Mouse (Mus musculus) CH12.LX (cell line): ENCODE measurements at regions not wholly inside any gene's neighbourhood (a gene's known extent, or its start where the extent isn't known, plus 50 kb on each side); places are given as distances from the start of the nearest gene placed in this dataset.

Experiments
- CTCF ChIP-seq, 2 experiments: IDR thresholded peaks in 1 of 2; conservative IDR thresholded peaks in 1 of 2; 2 replicates each; pipeline ENCODE4 v1.5.1; 2011 to 2012; ENCODE audit warnings: low read depth in 2 of 2, low read length in 2 of 2, improper control_type of control experiment in 1 of 2, inconsistent platforms in 1 of 2, mild to moderate bottlenecking in 1 of 2, moderate library complexity in 1 of 2
- EP300 ChIP-seq: IDR thresholded peaks from 2 replicates; pipeline ENCODE4 v1.6.1; 2011; ENCODE audit warnings: low read length, improper control_type of control experiment
- MAX ChIP-seq: IDR thresholded peaks from 2 replicates; pipeline ENCODE4 v1.6.1; 2011; ENCODE audit warnings: low read length, improper control_type of control experiment
- NRF1 ChIP-seq: IDR thresholded peaks from 2 replicates; pipeline ENCODE4 v1.6.1; 2014; ENCODE audit warnings: low read depth, mild to moderate bottlenecking, inconsistent platforms, low read length, improper control_type of control experiment, moderate library complexity
- POLR2A ChIP-seq: IDR thresholded peaks from 2 replicates; pipeline ENCODE4 v1.6.1; 2011; ENCODE audit warnings: low read depth, mild to moderate bottlenecking, improper control_type of control experiment, low read length
- RCOR1 ChIP-seq: conservative IDR thresholded peaks from 2 replicates; pipeline ENCODE4 v1.6.1; 2012; ENCODE audit warnings: low read depth, mild to moderate bottlenecking, inconsistent platforms, low read length, improper control_type of control experiment
- USF1 ChIP-seq: IDR thresholded peaks from 2 replicates; pipeline ENCODE4 v1.6.1; 2014; ENCODE audit warnings: low read depth, mild to moderate bottlenecking, inconsistent platforms, low read length, improper control_type of control experiment

GRCm38 (mm10) chr4:125385811-125386210 is 104.7 kb upstream of the Grik3 start:
- TF ChIP-seq USF1 (no peak), CTCF (conservative IDR thresholded peaks at IDR 0.05 in 1 of 2, IDR thresholded peaks at IDR 0.05 in 1 of 2; ENCODE audit: low read depth in 2 of 2, low read length in 2 of 2) (no peak), EP300 (no peak), MAX (no peak), POLR2A (no peak), RCOR1 (no peak), NRF1 (no peak)
